Mouse (Mus musculus): ENCODE measurements around the gene Zbtb48. TPM values are rescaled to one million over a fixed set of nuclear protein-coding genes. Genes with fewer than 3 reads are reported as not detected.
"Not testable (repeated sequence)": the region's sequence is repeated elsewhere in the genome, so short reads cannot be mapped to it uniquely, and the experiment has no call there.

Zbtb48 gene
- polyA plus RNA-seq, 1 experiment from 2014 or later = 25.3 TPM

GRCm38 (mm10) chr4:152044609-152045008, 17.1 kb upstream of the Zbtb48 start:
- peaks cover 9% of the 10 kb centered on the region for H3K4me1 ChIP-seq
- H3K9ac ChIP-seq = no peak overlapping the region
- no peak overlapping the region for H3K4me2 ChIP-seq (replicated peaks)
- no peaks in the 10 kb centered on the region for H3K27me3 ChIP-seq
- no peaks in the 10 kb centered on the region for H3K9me3 ChIP-seq
- 69% methylated on average over 6 of the region's 6 CpGs for WGBS
- H3K27ac ChIP-seq = no peak overlapping the region
- H3K4me3 ChIP-seq = no peak overlapping the region
- peaks cover 81% of the 10 kb centered on the region for H3K36me3 ChIP-seq
- ATAC-seq (ENCODE audit: insufficient number of reproducible peaks, insufficient read depth, low FRiP score, low TSS enrichment) = no peak

- Histone ChIP-seq H3K4me1 (peaks cover 9% of the 10 kb centered on the region), H3K27ac (no peak overlapping the region), H3K9ac (no peak overlapping the region), H3K9me3 (no peaks in the 10 kb centered on the region), H3K4me3 (no peak overlapping the region), H3K27me3 (no peaks in the 10 kb centered on the region), H3K4me2 (replicated peaks) (no peak overlapping the region), H3K36me3 (peaks cover 71% of the 10 kb centered on the region)
- no peak for ATAC-seq (ENCODE audit: insufficient number of reproducible peaks, insufficient read depth, low FRiP score, low TSS enrichment)
- 82% methylated on average over 3 of the region's 3 CpGs for WGBS
These were observed 15.7 kb upstream of the Zbtb48 start for GRCm38 (mm10) chr4:152043171-152043570.

- 96% methylated on average over 22 of the region's 22 CpGs for WGBS
- H3K4me3 ChIP-seq = no peak overlapping the region
These were observed 14.6 kb upstream of the Zbtb48 start for GRCm38 (mm10) chr4:152041924-152042641.

GRCm38 (mm10) chr4:152039831-152040310, 12.4 kb upstream of the Zbtb48 start:
- Histone ChIP-seq H3K4me1 (peaks cover 9% of the 10 kb centered on the region), H3K27me3 (no peaks in the 10 kb centered on the region), H3K4me3 (peak overlapping the region; percentile 100), H3K9ac (peak overlapping the region; percentile 94), H3K27ac (no peak overlapping the region), H3K4me2 (replicated peaks) (peak overlapping the region; percentile 95), H3K9me3 (no peaks in the 10 kb centered on the region), H3K36me3 (peaks cover 40% of the 10 kb centered on the region)
- 3% methylated on average over 25 of the region's 25 CpGs for WGBS
- no peak for ATAC-seq (ENCODE audit: insufficient number of reproducible peaks, insufficient read depth, low FRiP score, low TSS enrichment)

More at GRCm38 (mm10) chr4:152041924-152042641, 14.6 kb upstream of the Zbtb48 start:
- H3K27ac ChIP-seq = no peak overlapping the region
- ATAC-seq (ENCODE audit: insufficient number of reproducible peaks, insufficient read depth, low FRiP score, low TSS enrichment) = no peak
- H3K4me2 ChIP-seq (replicated peaks) = no peak overlapping the region
- H3K9ac ChIP-seq = no peak overlapping the region; the same call in 1 of the 2 replicates
- no peaks in the 10 kb centered on the region for H3K9me3 ChIP-seq
- H3K27me3 ChIP-seq = no peaks in the 10 kb centered on the region
- peaks cover 60% of the 10 kb centered on the region for H3K36me3 ChIP-seq
- peaks cover 9% of the 10 kb centered on the region for H3K4me1 ChIP-seq

- Histone ChIP-seq H3K4me2 (replicated peaks) (peak within 1 kb of the TSS; percentile 95), H3K36me3 (peaks cover 34% of the 10 kb centered on the region), H3K27ac (peak within 1 kb of the TSS; percentile 36; the same call in 1 of the 2 replicates), H3K4me1 (peaks cover 9% of the 10 kb centered on the region), H3K9ac (peak within 1 kb of the TSS; percentile 94), H3K27me3 (no peaks in the 10 kb centered on the region), H3K9me3 (no peaks in the 10 kb centered on the region), H3K4me3 (peak within 1 kb of the TSS; percentile 100)
- peak; percentile 66 for ATAC-seq (ENCODE audit: insufficient number of reproducible peaks, insufficient read depth, low FRiP score, low TSS enrichment)
- under 1% methylated on average over 70 of the region's 86 CpGs for WGBS
These were observed 11.7 kb upstream of the Zbtb48 start, which contains the start of gene Nol9 for GRCm38 (mm10) chr4:152038985-152039830. Gene Nol9, plus strand, starts transcription at chr4:152039321.

- 44% methylated on average over 10 of the region's 10 CpGs for WGBS
- Histone ChIP-seq H3K9me3 (no peaks in the 10 kb centered on the region), H3K4me1 (peaks cover 9% of the 10 kb centered on the region), H3K36me3 (peaks cover 26% of the 10 kb centered on the region), H3K4me2 (replicated peaks) (peak within 1 kb of the TSS; percentile 95), H3K4me3 (peak within 1 kb of the TSS; percentile 100), H3K9ac (peak within 1 kb of the TSS; percentile 94), H3K27me3 (no peaks in the 10 kb centered on the region), H3K27ac (peak within 1 kb of the TSS; percentile 36; the same call in 1 of the 2 replicates)
- peak; percentile 18; the same call in 1 of the 2 replicates for ATAC-seq (ENCODE audit: insufficient number of reproducible peaks, insufficient read depth, low FRiP score, low TSS enrichment)
These were observed 10.9 kb upstream of the Zbtb48 start, which contains the start of gene Tas1r1 for GRCm38 (mm10) chr4:152038225-152038984. Gene Tas1r1, minus strand, starts transcription at chr4:152038568.

- not testable (repeated sequence) for H3K9me3 ChIP-seq; H3K27me3 ChIP-seq; ATAC-seq (ENCODE audit: insufficient number of reproducible peaks, insufficient read depth, low FRiP score, low TSS enrichment); H3K4me3 ChIP-seq; H3K4me2 ChIP-seq (replicated peaks); H3K9ac ChIP-seq; H3K36me3 ChIP-seq; H3K4me1 ChIP-seq; H3K27ac ChIP-seq
- 92% methylated on average over 6 of the region's 6 CpGs for WGBS
These were observed 9.0 kb upstream of the Zbtb48 start for GRCm38 (mm10) chr4:152036464-152036863.

- no peak overlapping the region for H3K9ac ChIP-seq
- peaks cover 9% of the 10 kb centered on the region; the same call in 1 of the 2 replicates for H3K27me3 ChIP-seq
- H3K27ac ChIP-seq = no peak overlapping the region
- peaks cover 13% of the 10 kb centered on the region for H3K4me1 ChIP-seq
- no peak overlapping the region for H3K4me2 ChIP-seq (replicated peaks)
- no peaks in the 10 kb centered on the region for H3K36me3 ChIP-seq
- no peak overlapping the region for H3K4me3 ChIP-seq
- ATAC-seq (ENCODE audit: insufficient number of reproducible peaks, insufficient read depth, low FRiP score, low TSS enrichment) = no peak
- no peaks in the 10 kb centered on the region for H3K9me3 ChIP-seq
- WGBS = 90% methylated on average over 13 of the region's 13 CpGs
These were observed 5.5 kb upstream of the Zbtb48 start for GRCm38 (mm10) chr4:152032922-152033321.

- ATAC-seq (ENCODE audit: insufficient number of reproducible peaks, insufficient read depth, low FRiP score, low TSS enrichment) = no peak
- H3K4me2 ChIP-seq (replicated peaks) = no peak overlapping the region
- no peak overlapping the region for H3K9ac ChIP-seq
- H3K4me1 ChIP-seq = peaks cover 33% of the 10 kb centered on the region
- 77% methylated on average over 4 of the region's 4 CpGs for WGBS
- H3K27ac ChIP-seq = no peak overlapping the region
- H3K27me3 ChIP-seq = peaks cover 9% of the 10 kb centered on the region; the same call in 1 of the 2 replicates
- H3K36me3 ChIP-seq = 0 out of 2 replicates have a peak, but pooled peaks cover under 1% of the 10 kb centered on the region
- H3K4me3 ChIP-seq = no peak overlapping the region
- no peaks in the 10 kb centered on the region for H3K9me3 ChIP-seq
These were observed 2.5 kb upstream of the Zbtb48 start for GRCm38 (mm10) chr4:152029997-152030396.

GRCm38 (mm10) chr4:152029087-152029486, 1.6 kb upstream of the Zbtb48 start:
- 0 out of 2 replicates have a peak overlapping the region, but pooled peaks have one; percentile 96 for H3K4me2 ChIP-seq (replicated peaks)
- no peak for ATAC-seq (ENCODE audit: insufficient number of reproducible peaks, insufficient read depth, low FRiP score, low TSS enrichment)
- no peaks in the 10 kb centered on the region for H3K9me3 ChIP-seq
- H3K4me1 ChIP-seq = peaks cover 38% of the 10 kb centered on the region
- H3K4me3 ChIP-seq = 0 out of 2 replicates have a peak overlapping the region, but pooled peaks have one; percentile 6
- no peak overlapping the region for H3K27ac ChIP-seq
- 0 out of 2 replicates have a peak, but pooled peaks cover 10% of the 10 kb centered on the region for H3K36me3 ChIP-seq
- H3K27me3 ChIP-seq = peaks cover 9% of the 10 kb centered on the region; the same call in 1 of the 2 replicates
- no peak overlapping the region for H3K9ac ChIP-seq
- 45% methylated on average over 5 of the region's 5 CpGs for WGBS

- Histone ChIP-seq H3K4me1 (peaks cover 38% of the 10 kb centered on the region), H3K36me3 (peaks cover 16% of the 10 kb centered on the region), H3K9me3 (no peaks in the 10 kb centered on the region), H3K27ac (no peak overlapping the region), H3K4me2 (replicated peaks) (peak overlapping the region; percentile 96), H3K4me3 (peak overlapping the region; percentile 60), H3K27me3 (peaks cover 9% of the 10 kb centered on the region; the same call in 1 of the 2 replicates), H3K9ac (peak overlapping the region; percentile 60; the same call in 1 of the 2 replicates)
- ATAC-seq (ENCODE audit: insufficient number of reproducible peaks, insufficient read depth, low FRiP score, low TSS enrichment) = no peak
- 67% methylated on average over 15 of the region's 15 CpGs for WGBS
These were observed 985 bp upstream of the Zbtb48 start for GRCm38 (mm10) chr4:152028456-152028855.

All from embryonic facial prominence, embryonic 12.5 days (tissue).